Mouse (Mus musculus) lung, postnatal 36 days (tissue): ENCODE results near the gene Lcn11.
"Not testable (repeated sequence)": the region's sequence is repeated elsewhere in the genome, so short reads cannot be mapped to it uniquely, and the experiment has no call there.

Experiments
- DNase-seq: peaks from one replicate; pipeline ENCODE4 v3.0.0; 2022; ENCODE audit warnings: mixed read lengths

Gene Lcn11

GRCm38 (mm10) chr2:25776717-25777116 lies at the start of gene Lcn11:
Lcn11 (plus strand) TSS chr2:25777017.
- DNase-seq: no peak

DNA sequence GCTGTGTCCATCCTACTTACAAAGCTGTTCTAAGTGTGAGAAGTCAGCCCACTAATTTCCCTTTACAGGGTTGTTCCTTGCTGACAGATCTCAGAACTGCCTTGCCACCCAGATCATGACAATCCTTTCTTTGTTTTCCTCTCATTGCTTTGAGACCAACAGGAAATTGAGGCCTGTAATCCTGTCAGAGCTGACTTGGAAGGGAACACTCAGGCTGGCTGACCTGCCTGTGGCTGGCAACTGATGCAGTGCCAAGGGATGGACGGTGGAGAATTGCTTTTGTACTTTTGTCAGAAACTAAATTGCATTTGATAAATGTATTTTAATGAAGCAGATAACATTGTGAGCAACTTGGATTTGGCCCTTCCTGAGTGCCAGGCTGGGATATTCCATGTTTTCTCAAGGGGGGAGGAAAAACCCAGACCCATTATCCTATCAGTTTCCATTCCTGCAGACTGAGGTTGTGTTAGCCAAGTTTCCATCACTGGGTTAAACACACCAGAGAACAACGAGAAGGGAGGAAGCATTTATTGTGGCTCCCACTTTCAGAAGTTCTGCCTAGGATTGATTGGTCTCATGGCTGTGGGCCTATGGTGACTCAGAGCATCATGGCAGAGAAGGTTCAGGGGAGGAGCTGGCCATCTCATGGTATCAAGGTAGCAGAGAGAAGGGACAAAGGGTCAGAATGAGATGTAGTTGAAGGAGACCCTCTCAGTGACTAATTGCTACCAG lies 43.5 kb upstream of the Lcn11 start:
- no peak for DNase-seq

DNA sequence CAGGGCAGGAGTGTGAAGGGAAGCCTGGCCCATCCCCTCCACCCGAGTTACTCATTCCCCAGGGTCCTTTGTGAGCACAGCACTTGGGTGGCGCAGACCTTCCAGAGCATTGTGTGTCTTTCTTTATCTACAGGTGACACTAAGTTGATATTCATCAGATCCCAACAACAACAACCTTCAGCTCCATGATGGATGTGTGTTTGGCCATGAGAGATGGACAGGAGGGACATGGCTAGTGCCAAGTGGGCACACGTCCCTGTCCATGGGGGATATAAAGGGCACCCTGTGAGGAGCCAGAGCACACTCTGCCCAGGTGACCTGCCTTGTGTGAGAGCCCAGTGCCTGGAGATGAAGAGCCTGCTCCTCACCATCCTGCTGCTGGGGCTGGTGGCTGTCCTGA lies 40.1 kb upstream of the Lcn11 start, which contains the start of gene Obp2b:
Gene Obp2b, plus strand, starts transcription at position 301 of the 400 bp plus-strand sequence.
- not testable (repeated sequence) for DNase-seq

GRCm38 (mm10) chr2:25741671-25742070 lies 35.1 kb upstream of the Lcn11 start:
- DNase-seq: no peak

- DNase-seq: no peak
Observed at GRCm38 (mm10) chr2:25754201-25754600, 22.6 kb upstream of the Lcn11 start.

DNA sequence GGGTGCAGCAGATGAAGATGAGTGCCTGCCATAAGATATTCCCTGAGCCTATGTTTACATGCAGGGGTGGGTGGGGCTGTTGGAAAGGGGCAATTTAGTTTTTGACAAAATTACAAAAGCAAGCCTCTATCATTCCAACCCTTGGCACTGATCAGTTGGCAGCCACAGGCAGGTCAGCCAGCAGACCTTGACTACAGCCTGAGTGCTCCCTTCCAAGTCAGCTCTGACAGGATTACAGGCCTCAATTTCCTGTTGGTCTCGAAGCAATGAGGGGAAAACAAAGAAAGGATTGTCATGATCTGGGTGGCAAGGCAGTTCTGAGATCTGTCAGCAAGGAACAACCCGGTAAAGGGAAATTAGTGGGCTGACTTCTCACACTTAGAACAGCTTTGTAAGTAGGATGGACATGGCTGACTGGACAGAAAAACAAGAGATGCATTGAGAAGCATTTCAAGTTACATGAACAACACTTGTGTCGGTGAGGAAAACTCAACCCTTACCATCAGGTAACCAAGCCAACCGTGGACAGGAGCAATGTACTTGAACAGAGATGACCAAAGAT lies 18.7 kb upstream of the Lcn11 start:
- no peak for DNase-seq

GRCm38 (mm10) chr2:25765269-25765668 lies 11.5 kb upstream of the Lcn11 start, which contains the start of gene Lcn3:
Lcn3 (plus strand) TSS chr2:25765569.
- no peak for DNase-seq

DNA sequence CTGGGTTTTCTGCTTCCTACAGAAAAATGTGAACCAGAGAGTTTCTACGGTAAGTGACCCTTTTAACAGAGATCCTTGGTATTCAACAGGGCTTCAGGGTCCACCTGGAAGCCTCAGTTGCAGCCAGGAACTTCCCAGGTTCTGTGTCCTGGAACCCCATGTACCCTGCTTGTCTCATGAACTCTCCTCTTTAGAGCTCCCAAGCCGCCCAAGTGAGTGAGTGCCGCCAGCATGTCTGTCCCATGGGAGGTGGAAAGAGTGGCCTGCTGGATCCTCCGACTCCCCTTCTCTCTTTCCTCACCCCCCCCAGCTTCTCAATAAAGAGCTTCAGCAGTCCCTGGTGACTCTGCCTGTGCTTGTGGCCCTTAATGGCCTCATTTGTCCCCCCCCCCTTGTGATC lies 9.1 kb upstream of the Lcn11 start:
- no peak for DNase-seq

DNA sequence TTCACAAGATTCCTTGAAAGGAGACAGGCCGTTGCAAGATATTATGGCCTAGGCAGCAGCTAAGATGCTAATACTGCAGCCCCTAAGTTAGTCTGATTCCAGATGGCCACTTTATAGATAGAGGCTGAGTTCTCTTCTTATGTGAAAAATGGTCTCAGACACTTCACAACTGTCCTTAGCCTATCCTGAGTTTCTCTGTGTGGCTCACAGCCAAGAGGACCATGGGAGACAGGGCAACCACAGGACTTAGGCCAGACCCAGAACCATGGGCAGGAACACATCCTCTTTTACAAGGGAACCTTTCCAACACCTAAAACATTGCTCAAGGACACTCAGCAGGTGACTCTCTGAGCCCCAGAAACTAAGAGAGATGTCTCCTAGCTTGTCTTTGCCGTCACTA lies 3.3 kb upstream of the Lcn11 start:
- DNase-seq: no peak

- no peak for DNase-seq
Observed at GRCm38 (mm10) chr2:25774640-25775039, 2.2 kb upstream of the Lcn11 start.

DNA sequence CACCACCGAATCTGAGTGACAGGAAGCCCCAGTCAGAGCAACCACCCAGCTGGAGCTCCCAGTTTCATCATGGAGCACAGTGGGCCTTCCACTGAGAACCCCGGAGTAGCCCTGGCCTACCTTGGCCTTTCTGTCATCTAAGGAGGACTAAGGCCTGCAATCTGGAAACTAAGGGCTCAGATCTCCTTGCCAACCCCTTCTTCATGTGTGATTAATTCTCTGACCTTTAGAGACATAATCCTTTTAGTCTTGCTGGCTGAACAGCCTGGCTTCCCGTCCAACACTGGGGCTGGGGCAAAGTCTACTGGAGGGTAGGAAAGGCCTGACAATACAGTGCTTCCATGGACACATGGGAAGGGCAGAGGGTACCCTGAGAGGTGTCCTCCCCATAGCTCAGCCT lies 826 bp upstream of the Lcn11 start:
- DNase-seq: no peak

- no peak for DNase-seq
Observed at GRCm38 (mm10) chr2:25779076-25779475, 2.3 kb downstream of the Lcn11 start.

GRCm38 (mm10) chr2:25780921-25781320 lies 4.1 kb downstream of the Lcn11 start:
- DNase-seq: no peak

GRCm38 (mm10) chr2:25781957-25782356 lies 5.1 kb downstream of the Lcn11 start, which contains the start of gene Gm13539:
Gm13539 (plus strand) TSS chr2:25782257.
- no peak for DNase-seq

- no peak for DNase-seq
Observed at GRCm38 (mm10) chr2:25785573-25786322, 8.9 kb downstream of the Lcn11 start.

DNA sequence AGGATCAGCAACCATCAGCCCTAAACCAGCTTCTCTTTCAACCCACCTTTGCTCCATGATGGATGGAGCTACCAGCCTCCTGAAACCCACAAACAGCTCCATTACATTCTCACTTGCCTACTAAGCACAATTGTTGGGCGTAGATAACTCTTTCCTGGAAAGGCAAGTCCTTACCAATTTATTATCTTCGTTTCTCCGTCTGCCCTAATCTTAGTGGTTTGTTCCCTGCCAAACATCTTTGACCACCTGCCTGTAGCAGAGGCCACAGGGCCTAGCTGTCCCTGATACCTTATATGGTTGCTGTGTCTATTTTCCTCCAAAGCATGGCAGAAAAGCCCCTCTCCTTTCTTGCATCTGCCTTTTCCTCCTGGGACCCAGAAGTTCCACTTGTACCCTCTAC lies 12.3 kb downstream of the Lcn11 start:
- DNase-seq: no peak

DNA sequence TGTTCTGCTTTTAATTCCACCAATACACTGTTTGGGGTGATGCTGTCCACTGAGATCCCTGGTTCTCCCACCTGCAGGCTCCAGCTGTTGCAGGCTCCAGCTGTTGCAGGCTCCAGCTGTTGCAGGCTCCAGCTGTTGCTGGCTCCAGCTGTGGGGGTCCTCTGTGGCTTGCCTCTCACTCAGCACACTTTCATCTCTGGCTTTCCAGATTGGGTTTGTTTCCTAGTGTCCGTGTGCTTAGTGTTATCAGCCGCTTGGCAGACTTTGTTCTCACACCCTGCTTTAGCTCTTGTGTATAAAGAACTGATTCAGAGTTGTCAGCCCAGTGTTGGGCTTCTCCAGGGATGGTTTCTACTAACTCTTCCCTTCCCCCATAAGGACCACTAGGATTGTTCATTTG lies 20.8 kb downstream of the Lcn11 start:
- DNase-seq: no peak

- no peak for DNase-seq
Observed at GRCm38 (mm10) chr2:25798065-25798464, 21.2 kb downstream of the Lcn11 start.

GRCm38 (mm10) chr2:25811711-25812110 lies 34.9 kb downstream of the Lcn11 start:
- DNase-seq: no peak

GRCm38 (mm10) chr2:25813364-25813763 lies 36.5 kb downstream of the Lcn11 start:
- DNase-seq: no peak

- not testable (repeated sequence) for DNase-seq
Observed at GRCm38 (mm10) chr2:25815748-25816147, 38.9 kb downstream of the Lcn11 start, which contains the start of gene Glt6d1. Glt6d1 (minus strand) TSS chr2:25815848.

DNA sequence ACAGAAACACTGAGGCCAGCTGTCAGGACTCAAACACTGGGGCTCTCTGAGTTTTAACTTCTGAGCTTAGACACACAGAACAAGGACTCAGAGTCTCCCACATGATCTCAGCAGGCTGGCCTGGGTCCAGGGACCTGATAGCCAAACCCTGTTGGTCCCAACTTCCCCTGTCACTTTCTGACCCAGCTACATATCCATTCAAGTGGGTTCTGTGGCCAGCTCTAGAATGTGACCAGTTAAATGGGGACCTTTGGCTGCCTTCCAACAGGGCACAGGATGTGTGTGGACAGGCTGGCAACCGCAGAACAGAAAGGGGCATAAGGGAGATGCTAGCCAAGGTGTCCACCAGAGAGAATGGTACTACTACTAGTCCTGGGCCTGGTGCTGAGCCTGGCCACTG lies 46.0 kb downstream of the Lcn11 start, which contains the start of gene Lcn9:
Gene Lcn9, plus strand, starts transcription at position 348 of the 400 bp plus-strand sequence.
- DNase-seq: no peak

DNA sequence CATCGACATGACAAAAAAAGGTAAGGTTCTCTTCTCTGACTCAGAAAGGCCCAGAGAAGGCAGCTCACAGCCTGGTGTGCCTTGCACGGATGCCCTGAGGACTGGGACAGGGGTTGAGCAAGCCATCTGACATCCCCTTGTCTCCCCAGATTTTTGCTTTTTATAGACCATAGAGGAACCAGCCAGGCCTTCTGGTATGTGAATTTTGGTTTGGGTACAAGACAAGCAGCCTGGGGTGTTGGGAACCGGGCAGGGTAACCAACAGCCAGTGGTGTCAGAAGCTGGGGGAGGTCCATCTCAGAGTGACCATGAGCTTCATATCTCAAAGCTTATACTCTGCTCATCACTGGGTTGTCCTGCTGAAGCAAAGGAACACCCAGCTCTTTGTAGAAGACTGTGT lies 47.9 kb downstream of the Lcn11 start:
- no peak for DNase-seq
